Mouse (Mus musculus) cerebellum, postnatal 4 days (tissue): ENCODE data around the gene Itgae.

Experiments
- DNase-seq, 2 experiments: peaks; one replicate each; pipeline ENCODE4 v3.0.0; 2022; ENCODE audit warnings: low spot score in 2 of 2, mixed read lengths in 1 of 2

Gene Itgae

GRCm38 (mm10) chr11:73092877-73093276 is 2.5 kb downstream of the Itgae start:
- DNase-seq, result no peak

GRCm38 (mm10) chr11:73094231-73094995 is 4.0 kb downstream of the Itgae start:
- DNase-seq, result no peak

- no peak for DNase-seq
Observed at GRCm38 (mm10) chr11:73098860-73099259, 8.5 kb downstream of the Itgae start.

GRCm38 (mm10) chr11:73099976-73100750 is 9.8 kb downstream of the Itgae start:
- no peak for DNase-seq

- DNase-seq, result no peak
Observed at GRCm38 (mm10) chr11:73101308-73101707, 10.9 kb downstream of the Itgae start.

GRCm38 (mm10) chr11:73105246-73105645 is 14.9 kb downstream of the Itgae start:
- no peak for DNase-seq

GRCm38 (mm10) chr11:73107358-73107757 is 17.0 kb downstream of the Itgae start:
- peak in 1 of 2 experiments; percentile 52 for DNase-seq

- DNase-seq, result no peak
Observed at GRCm38 (mm10) chr11:73108195-73108897, 18.0 kb downstream of the Itgae start.

- no peak for DNase-seq
Observed at GRCm38 (mm10) chr11:73108898-73109625, 18.7 kb downstream of the Itgae start.

GRCm38 (mm10) chr11:73109941-73110340 is 19.6 kb downstream of the Itgae start:
- DNase-seq, result no peak

- no peak for DNase-seq
Observed at GRCm38 (mm10) chr11:73111414-73111813, 21.0 kb downstream of the Itgae start.

GRCm38 (mm10) chr11:73126495-73126894 is 36.1 kb downstream of the Itgae start:
- DNase-seq, result no peak

GRCm38 (mm10) chr11:73131020-73131419 is 40.6 kb downstream of the Itgae start:
- no peak for DNase-seq

- no peak for DNase-seq
Observed at GRCm38 (mm10) chr11:73132999-73133398, 42.6 kb downstream of the Itgae start.

GRCm38 (mm10) chr11:73134222-73134621 is 43.8 kb downstream of the Itgae start:
- no peak for DNase-seq

- DNase-seq, result no peak
Observed at GRCm38 (mm10) chr11:73136587-73136986, 46.2 kb downstream of the Itgae start.

- no peak for DNase-seq
Observed at GRCm38 (mm10) chr11:73137116-73137515, 46.7 kb downstream of the Itgae start.

GRCm38 (mm10) chr11:73137591-73138501 is 47.5 kb downstream of the Itgae start, which contains the start of gene Haspin:
Gene Haspin, minus strand, starts transcription at chr11:73138294.
- peak; percentile 85 to 94 for DNase-seq

GRCm38 (mm10) chr11:73144261-73144681 is 53.9 kb downstream of the Itgae start:
- no peak for DNase-seq
